Mouse (Mus musculus): ENCODE measurements around the gene Bicc1. TPM values are rescaled to one million over a fixed set of nuclear protein-coding genes. Genes with fewer than 3 reads are reported as not detected.

Bicc1 gene
- polyA plus RNA-seq, 1 experiment: 3.2 TPM

- TF ChIP-seq POLR2A (IDR thresholded peaks at IDR 0.05; ENCODE audit: control insufficient read depth, extremely low read depth, insufficient read depth, low read length, poor library complexity) (no peak), CTCF (IDR thresholded peaks at IDR 0.05; ENCODE audit: borderline replicate concordance, control insufficient read depth, extremely low read depth, insufficient read depth, low read length, poor library complexity) (no peak)
These were observed 283.4 kb downstream of the Bicc1 start for GRCm38 (mm10) chr10:70876119-70876518.

GRCm38 (mm10) chr10:70874994-70875538, 284.4 kb downstream of the Bicc1 start:
- 82% methylated on average over 12 of the region's 12 CpGs for WGBS
- no peak overlapping the region for H3K4me3 ChIP-seq (ENCODE audit: control insufficient read depth, insufficient read depth, low read length)
- no peak for DNase-seq

More at GRCm38 (mm10) chr10:70876119-70876518, 283.4 kb downstream of the Bicc1 start:
- no peak overlapping the region for H3K4me3 ChIP-seq (ENCODE audit: control insufficient read depth, insufficient read depth, low read length)
- no peak overlapping the region for H3K27ac ChIP-seq (ENCODE audit: control insufficient read depth, insufficient read depth, low read length)
- no peaks in the 10 kb centered on the region for H3K36me3 ChIP-seq (ENCODE audit: control insufficient read depth, insufficient read depth, low read length)
- no peaks in the 10 kb centered on the region for H3K4me1 ChIP-seq (replicated peaks; ENCODE audit: control insufficient read depth, insufficient read depth, low read length)
- DNase-seq: no peak
- WGBS: 75% methylated on average over 8 of the region's 8 CpGs
- no peaks in the 10 kb centered on the region for H3K27me3 ChIP-seq (ENCODE audit: control insufficient read depth, insufficient read depth, low read length)

More at GRCm38 (mm10) chr10:70874994-70875538, 284.4 kb downstream of the Bicc1 start:
- Histone ChIP-seq H3K27ac (ENCODE audit: control insufficient read depth, insufficient read depth, low read length) (no peak overlapping the region), H3K27me3 (ENCODE audit: control insufficient read depth, insufficient read depth, low read length) (no peaks in the 10 kb centered on the region), H3K4me1 (replicated peaks; ENCODE audit: control insufficient read depth, insufficient read depth, low read length) (no peaks in the 10 kb centered on the region), H3K36me3 (ENCODE audit: control insufficient read depth, insufficient read depth, low read length) (no peaks in the 10 kb centered on the region)
- no peak for TF ChIP-seq CTCF (IDR thresholded peaks at IDR 0.05; ENCODE audit: borderline replicate concordance, control insufficient read depth, extremely low read depth, insufficient read depth, low read length, poor library complexity)
- no peak for TF ChIP-seq POLR2A (IDR thresholded peaks at IDR 0.05; ENCODE audit: control insufficient read depth, extremely low read depth, insufficient read depth, low read length, poor library complexity)

Other genes starting within 250 kb of the Bicc1 start
- gene Tfam, start 78.6 kb upstream of the Bicc1 start, polyA plus RNA-seq (2012; rRNA removed): 12.4 and 12.6 TPM in 2 replicates
- 87.8 and 90.4 TPM in 2 replicates for gene Ube2d1, start 125.6 kb upstream of the Bicc1 start, polyA plus RNA-seq (2012; rRNA removed)
- 34.2 and 35.1 TPM in 2 replicates for gene Cisd1, start 185.3 kb upstream of the Bicc1 start, polyA plus RNA-seq (2012; rRNA removed)
- gene Ipmk, start 188.1 kb upstream of the Bicc1 start, polyA plus RNA-seq (2012; rRNA removed): 9.8 and 14.4 TPM in 2 replicates